Mouse (Mus musculus) MEL (cell line): Measurements from ENCODE around the gene Scd4. TPM values are rescaled to one million over a fixed set of nuclear protein-coding genes. Genes with fewer than 3 reads are reported as not detected.

ENCODE experiments used
- DNase-seq: peaks from one replicate; pipeline ENCODE4 v3.0.0; 2011; ENCODE audit warnings: low read depth, low spot score
- H3K27ac ChIP-seq: 2 replicates; pipeline ENCODE4 v1.5.1; 2012; ENCODE audit warnings: low read depth, mild to moderate bottlenecking, control low read depth, low read length, moderate library complexity; ENCODE audit not compliant: control insufficient read depth
- H3K27me3 ChIP-seq, 2 experiments: fragments of 150-350 bp in 1 of 2; sonication (generic) in 1 of 2; 2 replicates each; pipeline ENCODE4 v1.6.1; 2012; ENCODE audit warnings: low read length in 2 of 2, mild to moderate bottlenecking in 2 of 2, improper control_type of control experiment in 1 of 2, moderate library complexity in 1 of 2; ENCODE audit not compliant: insufficient read depth in 2 of 2, control insufficient read depth in 1 of 2
- H3K36me3 ChIP-seq, 2 experiments: 2 replicates each; pipeline ENCODE4 v1.6.1; 2012 to 2014; ENCODE audit warnings: low read length in 2 of 2, improper control_type of control experiment in 1 of 2, inconsistent platforms in 1 of 2, mild to moderate bottlenecking in 1 of 2; ENCODE audit not compliant: insufficient read depth in 2 of 2, control insufficient read depth in 1 of 2
- H3K4me1 ChIP-seq, 2 experiments: fragments of 150-350 bp in 1 of 2; sonication (generic) in 1 of 2; 2 replicates each; pipeline ENCODE4 v1.6.1; 2012; ENCODE audit warnings: low read length in 2 of 2, improper control_type of control experiment in 1 of 2, mild to moderate bottlenecking in 1 of 2; ENCODE audit not compliant: insufficient read depth in 2 of 2, control insufficient read depth in 1 of 2
- H3K4me3 ChIP-seq, 2 experiments: fragments of 150-350 bp in 1 of 2; sonication (generic) in 1 of 2; 2 replicates each; pipeline ENCODE4 v1.5.1; 2012; ENCODE audit warnings: low read depth in 2 of 2, low read length in 2 of 2, mild to moderate bottlenecking in 2 of 2, moderate library complexity in 2 of 2, control low read depth in 1 of 2, improper control_type of control experiment in 1 of 2; ENCODE audit not compliant: control insufficient read depth in 1 of 2, insufficient read depth in 1 of 2
- H3K79me2 ChIP-seq: 2 replicates; pipeline ENCODE4 v1.6.1; 2012; ENCODE audit warnings: mild to moderate bottlenecking, low read length, moderate library complexity; ENCODE audit not compliant: control insufficient read depth, poor library complexity, insufficient read depth
- H3K9ac ChIP-seq: 2 replicates; pipeline ENCODE4 v1.6.1; 2012; ENCODE audit warnings: low read depth, mild to moderate bottlenecking, control low read depth, low read length, moderate library complexity; ENCODE audit not compliant: control insufficient read depth, poor library complexity, severe bottlenecking
- H3K9me3 ChIP-seq: fragments of 150-350 bp; sonication (generic); replicated peaks from 2 replicates; pipeline ENCODE4 v1.6.1; 2012; ENCODE audit warnings: mild to moderate bottlenecking, low read length, improper control_type of control experiment, moderate library complexity; ENCODE audit not compliant: insufficient read depth
- BHLHE40 ChIP-seq: IDR thresholded peaks from 2 replicates; pipeline ENCODE4 v1.6.1; 2012; ENCODE audit warnings: low read depth, mild to moderate bottlenecking, inconsistent platforms, low read length, improper control_type of control experiment, borderline replicate concordance
- CHD1 ChIP-seq: IDR thresholded peaks from 2 replicates; pipeline ENCODE4 v1.6.1; 2012; ENCODE audit warnings: low read depth, mild to moderate bottlenecking, inconsistent platforms, low read length, improper control_type of control experiment
- CHD2 ChIP-seq: IDR thresholded peaks from 2 replicates; pipeline ENCODE4 v1.6.1; 2011; ENCODE audit warnings: low read length, improper control_type of control experiment
- CTCF ChIP-seq, 3 experiments: IDR thresholded peaks in 2 of 3; conservative IDR thresholded peaks in 1 of 3; 2 replicates each; pipeline ENCODE4 v1.5.1; 2011 to 2012; ENCODE audit warnings: low read length in 3 of 3, low read depth in 2 of 3, mild to moderate bottlenecking in 2 of 3, improper control_type of control experiment in 1 of 3, inconsistent platforms in 1 of 3, mixed read lengths in 1 of 3, moderate library complexity in 1 of 3; ENCODE audit not compliant: control insufficient read depth in 1 of 3, insufficient read depth in 1 of 3, poor library complexity in 1 of 3, severe bottlenecking in 1 of 3
- ELF1 ChIP-seq: IDR thresholded peaks from 2 replicates; pipeline ENCODE4 v1.6.1; 2014; ENCODE audit warnings: low read depth, mild to moderate bottlenecking, inconsistent platforms, low read length, improper control_type of control experiment, moderate library complexity
- EP300 ChIP-seq, 2 experiments: IDR thresholded peaks; 2 replicates each; pipeline ENCODE4 v1.6.1; 2011; ENCODE audit warnings: improper control_type of control experiment in 2 of 2, low read length in 2 of 2, low read depth in 1 of 2, mild to moderate bottlenecking in 1 of 2
- ETS1 ChIP-seq: IDR thresholded peaks from 2 replicates; pipeline ENCODE4 v1.6.1; 2012; ENCODE audit warnings: low read depth, mild to moderate bottlenecking, inconsistent platforms, low read length, improper control_type of control experiment, moderate library complexity
- GABPA ChIP-seq: IDR thresholded peaks from 2 replicates; pipeline ENCODE4 v1.6.1; 2012; ENCODE audit warnings: low read depth, mild to moderate bottlenecking, inconsistent platforms, low read length, improper control_type of control experiment, moderate library complexity
- GATA1 ChIP-seq: IDR thresholded peaks from 2 replicates; pipeline ENCODE4 v1.6.1; 2011; ENCODE audit warnings: low read depth, low read length, improper control_type of control experiment
- HCFC1 ChIP-seq: IDR thresholded peaks from 2 replicates; pipeline ENCODE4 v1.6.1; 2012; ENCODE audit warnings: low read depth, mild to moderate bottlenecking, inconsistent platforms, low read length, improper control_type of control experiment, moderate library complexity
- JUND ChIP-seq: IDR thresholded peaks from 2 replicates; pipeline ENCODE4 v1.6.1; 2011; ENCODE audit warnings: low read depth, mild to moderate bottlenecking, improper control_type of control experiment, low read length
- KAT2A ChIP-seq: conservative IDR thresholded peaks from 2 replicates; pipeline ENCODE4 v1.6.1; 2012; ENCODE audit warnings: low read depth, low read length, improper control_type of control experiment, inconsistent platforms
- MAFK ChIP-seq: IDR thresholded peaks from 2 replicates; pipeline ENCODE4 v1.6.1; 2011; ENCODE audit warnings: low read depth, mild to moderate bottlenecking, low read length, improper control_type of control experiment, borderline replicate concordance
- MAX ChIP-seq: IDR thresholded peaks from 2 replicates; pipeline ENCODE4 v1.6.1; 2011; ENCODE audit warnings: low read length, improper control_type of control experiment
- MAZ ChIP-seq: IDR thresholded peaks from 2 replicates; pipeline ENCODE4 v1.6.1; 2012; ENCODE audit warnings: low read depth, mild to moderate bottlenecking, inconsistent platforms, low read length, improper control_type of control experiment
- MEF2A ChIP-seq: IDR thresholded peaks from 2 replicates; pipeline ENCODE4 v1.6.1; 2014; ENCODE audit warnings: low read depth, mild to moderate bottlenecking, inconsistent platforms, low read length, improper control_type of control experiment; ENCODE audit not compliant: poor library complexity, insufficient replicate concordance, severe bottlenecking; ENCODE audit errors: extremely low read depth
- MXI1 ChIP-seq: IDR thresholded peaks from 2 replicates; pipeline ENCODE4 v1.6.1; 2011; ENCODE audit warnings: mild to moderate bottlenecking, low read depth, low read length, improper control_type of control experiment
- MYB ChIP-seq: IDR thresholded peaks from 2 replicates; pipeline ENCODE4 v1.6.1; 2011; ENCODE audit warnings: mild to moderate bottlenecking, low read depth, low read length, improper control_type of control experiment
- MYC ChIP-seq: IDR thresholded peaks from 2 replicates; pipeline ENCODE4 v1.6.1; 2011; ENCODE audit warnings: low read depth, mild to moderate bottlenecking, low read length, improper control_type of control experiment, moderate library complexity
- NELFE ChIP-seq: IDR thresholded peaks from 2 replicates; pipeline ENCODE4 v1.6.1; 2011; ENCODE audit warnings: low read depth, low read length, improper control_type of control experiment
- POLR2A ChIP-seq, 2 experiments: IDR thresholded peaks; 2 replicates each; pipeline ENCODE4 v1.6.1; 2011 to 2012; ENCODE audit warnings: low read length in 2 of 2, mild to moderate bottlenecking in 2 of 2, control low read depth in 1 of 2, improper control_type of control experiment in 1 of 2, low read depth in 1 of 2, moderate library complexity in 1 of 2; ENCODE audit not compliant: control insufficient read depth in 1 of 2, insufficient read depth in 1 of 2, poor library complexity in 1 of 2
- POLR2AphosphoS2 ChIP-seq: IDR thresholded peaks from 2 replicates; pipeline ENCODE4 v1.6.1; 2011; ENCODE audit warnings: low read length, improper control_type of control experiment
- POLR2AphosphoS5 ChIP-seq: IDR thresholded peaks from 2 replicates; pipeline ENCODE4 v1.6.1; 2012; ENCODE audit warnings: low read depth, borderline replicate concordance, mild to moderate bottlenecking, inconsistent platforms, low read length, moderate library complexity, mixed read lengths
- RAD21 ChIP-seq: IDR thresholded peaks from 2 replicates; pipeline ENCODE4 v1.6.1; 2011; ENCODE audit warnings: mild to moderate bottlenecking, low read depth, low read length, improper control_type of control experiment
- RCOR1 ChIP-seq: IDR thresholded peaks from 2 replicates; pipeline ENCODE4 v1.6.1; 2012; ENCODE audit warnings: low read depth, mild to moderate bottlenecking, inconsistent platforms, low read length, improper control_type of control experiment
- SIN3A ChIP-seq: IDR thresholded peaks from 2 replicates; pipeline ENCODE4 v1.6.1; 2012; ENCODE audit warnings: low read length, improper control_type of control experiment, inconsistent platforms
- SMC3 ChIP-seq: IDR thresholded peaks from 2 replicates; pipeline ENCODE4 v1.6.1; 2011; ENCODE audit warnings: low read depth, low read length, improper control_type of control experiment
- TAL1 ChIP-seq: IDR thresholded peaks from 2 replicates; pipeline ENCODE4 v1.6.1; 2012; ENCODE audit warnings: mild to moderate bottlenecking, inconsistent platforms, low read length, moderate library complexity, mixed read lengths
- TBP ChIP-seq: IDR thresholded peaks from 2 replicates; pipeline ENCODE4 v1.8.0; 2011; ENCODE audit warnings: low read depth, low read length, improper control_type of control experiment
- UBTF ChIP-seq: IDR thresholded peaks from 2 replicates; pipeline ENCODE4 v1.6.1; 2012; ENCODE audit warnings: low read depth, mild to moderate bottlenecking, inconsistent platforms, low read length, improper control_type of control experiment, moderate library complexity, borderline replicate concordance; ENCODE audit not compliant: insufficient read depth
- USF1 ChIP-seq: IDR thresholded peaks from 2 replicates; pipeline ENCODE4 v1.6.1; 2014; ENCODE audit warnings: low read depth, mild to moderate bottlenecking, inconsistent platforms, low read length, improper control_type of control experiment, moderate library complexity
- USF2 ChIP-seq, 2 experiments: IDR thresholded peaks; 2 replicates each; pipeline ENCODE4 v1.6.1; 2011 to 2012; ENCODE audit warnings: improper control_type of control experiment in 2 of 2, low read length in 2 of 2, borderline replicate concordance in 1 of 2, inconsistent platforms in 1 of 2, low read depth in 1 of 2, mild to moderate bottlenecking in 1 of 2; ENCODE audit not compliant: insufficient read depth in 1 of 2
- ZC3H11A ChIP-seq: IDR thresholded peaks from 2 replicates; pipeline ENCODE4 v1.6.1; 2012; ENCODE audit warnings: low read depth, mild to moderate bottlenecking, inconsistent platforms, low read length, improper control_type of control experiment
- ZKSCAN1 ChIP-seq: IDR thresholded peaks from 2 replicates; pipeline ENCODE4 v1.6.1; 2012; ENCODE audit warnings: low read depth, mild to moderate bottlenecking, inconsistent platforms, low read length, improper control_type of control experiment, moderate library complexity
- ZMIZ1 ChIP-seq: IDR thresholded peaks from 2 replicates; pipeline ENCODE4 v1.6.1; 2012; ENCODE audit warnings: low read depth, mild to moderate bottlenecking, inconsistent platforms, low read length, improper control_type of control experiment, moderate library complexity
- ZNF384 ChIP-seq: IDR thresholded peaks from 2 replicates; pipeline ENCODE4 v1.6.1; 2012; ENCODE audit warnings: low read depth, mild to moderate bottlenecking, inconsistent platforms, low read length, improper control_type of control experiment
- polyA plus RNA-seq, 2 experiments: library from polyadenylated mRNA; stranded (reverse) in 1 of 2; unstranded in 1 of 2; fragments of >175 nt in 1 of 2; fragments of >200 nt in 1 of 2; gene quantifications; 2 replicates each; pipeline versions ENCODE4 v1.2.1 to v1.2.4; 2012; ENCODE audit warnings: low replicate concordance in 2 of 2, low read depth in 1 of 2; ENCODE audit not compliant: insufficient read length in 2 of 2, insufficient read depth in 1 of 2, missing spikeins in 1 of 2
- total RNA-seq: library from RNA; depleted of rRNA; stranded (reverse); fragments of 300-350 nt; gene quantifications from 2 replicates; pipeline ENCODE4 v1.2.3, GENCODE M21; 2012

Scd4 gene
- total and polyA plus RNA-seq, 3 experiments: 0.31 to 0.36 TPM; not detected in 1

DNA sequence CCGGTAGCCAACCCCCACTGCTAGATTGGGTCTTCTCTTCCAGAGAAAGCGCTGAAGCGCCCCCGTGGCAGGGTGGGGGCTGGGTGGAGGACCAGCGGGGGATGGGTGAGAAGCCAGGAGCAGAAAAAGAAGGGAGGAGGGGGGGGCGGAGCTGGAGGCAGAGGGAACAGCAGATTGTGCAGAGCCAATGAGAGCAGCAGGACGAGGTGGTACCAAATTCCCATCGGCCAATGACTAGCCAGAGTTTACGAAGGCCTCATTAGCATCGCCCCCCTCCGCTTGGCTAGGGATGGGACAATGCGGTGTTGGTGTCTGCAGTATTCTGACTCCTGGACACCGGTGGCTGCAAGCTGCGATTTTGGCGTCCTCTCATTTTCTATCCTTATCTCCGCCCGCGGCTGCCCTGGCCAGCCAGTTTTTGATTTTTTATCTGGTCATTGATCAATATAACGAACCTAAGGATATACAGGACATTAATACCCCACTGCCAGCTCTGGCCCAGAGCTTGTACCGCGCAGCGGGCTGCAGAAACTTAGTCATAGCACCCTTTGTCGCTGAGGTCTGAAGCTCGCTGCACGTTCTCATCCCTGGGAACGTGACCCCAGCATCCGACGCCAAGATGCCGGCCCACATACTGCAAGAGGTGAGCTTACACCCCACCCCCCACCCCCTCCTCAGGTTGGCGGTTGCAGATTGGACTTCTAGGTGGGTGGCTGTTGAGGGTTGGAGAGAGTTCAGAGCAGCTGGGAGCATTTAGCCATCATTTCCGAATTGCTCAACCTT lies 38.9 kb upstream of the Scd4 start:
- no peaks in the 10 kb centered on the region for H3K27me3 ChIP-seq
- peak overlapping the region; percentile 82 for H3K9ac ChIP-seq
- peak overlapping the region; percentile 74 to 80 for H3K4me3 ChIP-seq
- DNase-seq: peak; percentile 100
- no peaks in the 10 kb centered on the region for H3K9me3 ChIP-seq
- H3K4me1 ChIP-seq: peaks cover 8 to 55% of the 10 kb centered on the region in 2 experiments
- peak overlapping the region; percentile 96 for H3K27ac ChIP-seq
- peaks cover 57% of the 10 kb centered on the region for H3K79me2 ChIP-seq
- H3K36me3 ChIP-seq: peaks cover 28 to 48% of the 10 kb centered on the region in 2 experiments
- TF ChIP-seq GABPA: no peak
- TF ChIP-seq USF1: no peak
- no peak for TF ChIP-seq ZKSCAN1
- peak in 1 of 2 experiments; percentile 86; a peak in 2 of 4 replicates for TF ChIP-seq EP300 (IDR thresholded peaks at IDR 0.05; ENCODE audit: low read depth in 1 of 2, low read length in 2 of 2)
- TF ChIP-seq CHD1: peak; percentile 92; the same call in 1 of the 2 replicates
- no peak for TF ChIP-seq ZC3H11A
- TF ChIP-seq MYC: peak; percentile 91
- peak; percentile 38; the same call in 1 of the 2 replicates for TF ChIP-seq MAX
- peak; percentile 99 for TF ChIP-seq ZMIZ1
- peak; percentile 22 for TF ChIP-seq TAL1
- TF ChIP-seq USF2 (IDR thresholded peaks at IDR 0.05; ENCODE audit: borderline replicate concordance in 1 of 2, insufficient read depth in 1 of 2, low read depth in 1 of 2, low read length in 2 of 2): no peak
- TF ChIP-seq KAT2A: no peak; the same call in 1 of the 2 replicates
- peak; percentile 90 for TF ChIP-seq ETS1
- peak; percentile 97 for TF ChIP-seq POLR2AphosphoS5
- no peak for TF ChIP-seq UBTF
- peak; percentile 100 for TF ChIP-seq MAZ
- TF ChIP-seq MXI1: peak; percentile 48
- TF ChIP-seq POLR2AphosphoS2: peak; percentile 96
- peak; percentile 98 for TF ChIP-seq CHD2
- TF ChIP-seq SIN3A: peak; percentile 91
- TF ChIP-seq ZNF384: no peak
- peak; percentile 95 to 99 for TF ChIP-seq POLR2A (IDR thresholded peaks at IDR 0.05; ENCODE audit: control insufficient read depth in 1 of 2, insufficient read depth in 1 of 2, low read depth in 1 of 2, low read length in 2 of 2, poor library complexity in 1 of 2)
- TF ChIP-seq SMC3: 0 out of 2 replicates have a peak, but pooled peaks have one; percentile 7
- no peak for TF ChIP-seq RAD21
- peak; percentile 98 for TF ChIP-seq TBP
- no peak for TF ChIP-seq JUND
- TF ChIP-seq NELFE: peak; percentile 100
- no peak for TF ChIP-seq CTCF (IDR thresholded peaks at IDR 0.05 in 2 of 3, conservative IDR thresholded peaks at IDR 0.05 in 1 of 3; ENCODE audit: control insufficient read depth in 1 of 3, insufficient read depth in 1 of 3, low read depth in 2 of 3, low read length in 3 of 3, poor library complexity in 1 of 3, severe bottlenecking in 1 of 3)
- peak; percentile 10; the same call in 1 of the 2 replicates for TF ChIP-seq MYB
- TF ChIP-seq GATA1: peak; percentile 75
- no peak for TF ChIP-seq MEF2A
- TF ChIP-seq ELF1: peak; percentile 72
- TF ChIP-seq MAFK: no peak
- TF ChIP-seq HCFC1: peak; percentile 69
- TF ChIP-seq BHLHE40: peak; percentile 85
- TF ChIP-seq RCOR1: peak; percentile 56; the same call in 1 of the 2 replicates
